Mouse (Mus musculus): Measurements from ENCODE around the gene Sergef. TPM values are rescaled to one million over a fixed set of nuclear protein-coding genes. Genes with fewer than 3 reads are reported as not detected.

Gene Sergef
- total and polyA plus RNA-seq, 2 experiments from 2014 or later: 7.5 to 7.9 TPM

DNA sequence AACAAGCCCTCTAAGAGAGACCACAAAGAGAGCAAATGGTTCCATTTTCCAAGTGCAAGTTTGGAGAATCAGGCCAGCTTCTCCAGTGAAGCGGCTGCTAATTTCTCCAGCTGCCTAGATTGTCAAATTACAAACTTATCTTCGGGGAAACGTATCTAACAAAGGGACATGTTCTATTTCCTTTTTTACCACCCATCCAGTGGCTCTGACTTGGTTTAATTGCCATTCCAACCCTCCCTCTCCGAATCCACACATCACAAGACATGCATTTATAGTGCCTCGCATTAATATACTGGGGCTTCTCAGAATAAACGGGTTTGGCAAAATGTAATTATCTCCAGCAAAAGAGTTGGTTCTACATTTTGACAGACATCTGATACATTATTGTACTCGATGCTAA, 88.4 kb downstream of the Sergef start:
- DNase-seq (ENCODE audit: low spot score) (no peak), ATAC-seq (ENCODE audit: insufficient read depth, low read depth) (no peak)
- Histone ChIP-seq H3K9me3 (replicated peaks; ENCODE audit: control insufficient read depth, low read length) (no peaks in the 10 kb centered on the region), H3K27me3 (ENCODE audit: control insufficient read depth, insufficient read depth, low read length) (no peaks in the 10 kb centered on the region), H3K27ac (ENCODE audit: low read depth) (no peak overlapping the region), H3K4me2 (ENCODE audit: low read depth, low read length) (no peak overlapping the region), H3K4me3 (ENCODE audit: low read depth, low read length) (no peak overlapping the region), H3K4me1 (ENCODE audit: control insufficient read depth, insufficient read depth) (peaks cover 7% of the 10 kb centered on the region; the same call in 1 of the 2 replicates), H3K36me3 (replicated peaks; ENCODE audit: control insufficient read depth, insufficient read depth, low read length) (no peaks in the 10 kb centered on the region), H3K9ac (replicated peaks; ENCODE audit: low read depth, low read length) (no peak overlapping the region)
- 79% methylated on average over 7 of the region's 7 CpGs for WGBS
- TF ChIP-seq CTCF (IDR thresholded peaks at IDR 0.05; ENCODE audit: low read depth) (no peak), EP300 (IDR thresholded peaks at IDR 0.05; ENCODE audit: low read depth) (no peak)

DNA sequence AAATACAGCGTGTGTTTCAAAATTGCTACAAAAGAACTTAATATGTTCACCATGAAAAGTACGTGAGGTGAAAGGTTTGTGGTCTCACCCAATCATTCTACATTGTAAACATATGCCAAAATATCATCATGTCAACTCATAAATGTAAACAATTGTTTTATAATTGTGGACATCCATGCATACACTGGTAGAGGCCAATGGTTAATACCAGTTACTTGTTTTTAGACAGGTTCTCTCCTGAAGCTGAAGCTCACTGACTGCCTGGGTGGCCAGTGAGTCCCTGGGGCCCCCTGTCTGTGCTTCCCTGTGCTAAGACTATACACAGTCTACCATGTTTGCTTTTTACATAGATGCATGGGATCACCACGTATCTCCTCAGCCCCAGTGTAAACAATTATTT, 91.5 kb downstream of the Sergef start:
- Histone ChIP-seq H3K36me3 (replicated peaks; ENCODE audit: control insufficient read depth, insufficient read depth, low read length) (no peaks in the 10 kb centered on the region), H3K4me1 (ENCODE audit: control insufficient read depth, insufficient read depth) (no peaks in the 10 kb centered on the region), H3K9me3 (replicated peaks; ENCODE audit: control insufficient read depth, low read length) (no peaks in the 10 kb centered on the region), H3K27ac (ENCODE audit: low read depth) (no peak overlapping the region), H3K4me2 (ENCODE audit: low read depth, low read length) (no peak overlapping the region), H3K27me3 (ENCODE audit: control insufficient read depth, insufficient read depth, low read length) (no peaks in the 10 kb centered on the region), H3K9ac (replicated peaks; ENCODE audit: low read depth, low read length) (no peak overlapping the region), H3K4me3 (ENCODE audit: low read depth, low read length) (no peak overlapping the region)
- WGBS: 90% methylated on average over 3 of the region's 3 CpGs
- TF ChIP-seq CTCF (IDR thresholded peaks at IDR 0.05; ENCODE audit: low read depth): no peak
- TF ChIP-seq EP300 (IDR thresholded peaks at IDR 0.05; ENCODE audit: low read depth): no peak
- ATAC-seq (ENCODE audit: insufficient read depth, low read depth) (no peak), DNase-seq (ENCODE audit: low spot score) (no peak)

DNA sequence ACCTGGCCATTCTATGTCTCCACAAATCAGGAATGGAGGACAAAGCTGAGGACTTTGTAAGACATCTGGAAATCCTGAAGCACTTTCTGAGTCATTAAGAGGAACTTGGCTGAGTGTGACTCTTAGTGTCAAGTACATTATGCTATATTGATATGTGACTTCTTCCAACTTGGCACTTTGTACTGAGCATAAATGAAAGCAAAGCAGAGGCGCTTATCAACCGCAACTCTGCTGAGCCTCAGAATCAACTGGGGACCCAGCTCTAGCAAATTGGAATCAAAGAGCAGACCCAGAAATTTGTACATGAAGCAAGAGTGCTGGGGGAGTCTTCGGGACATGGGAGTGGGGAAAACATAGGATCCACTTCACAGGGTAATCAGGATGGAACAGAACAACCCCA, 92.0 kb downstream of the Sergef start:
- 87% methylated on average over 3 of the region's 3 CpGs for WGBS
- Histone ChIP-seq H3K27me3 (ENCODE audit: control insufficient read depth, insufficient read depth, low read length) (no peaks in the 10 kb centered on the region), H3K27ac (ENCODE audit: low read depth) (no peak overlapping the region), H3K9ac (replicated peaks; ENCODE audit: low read depth, low read length) (no peak overlapping the region), H3K4me3 (ENCODE audit: low read depth, low read length) (no peak overlapping the region), H3K4me1 (ENCODE audit: control insufficient read depth, insufficient read depth) (no peaks in the 10 kb centered on the region), H3K36me3 (replicated peaks; ENCODE audit: control insufficient read depth, insufficient read depth, low read length) (no peaks in the 10 kb centered on the region), H3K4me2 (ENCODE audit: low read depth, low read length) (no peak overlapping the region), H3K9me3 (replicated peaks; ENCODE audit: control insufficient read depth, low read length) (no peaks in the 10 kb centered on the region)
- no peak for DNase-seq (ENCODE audit: low spot score)
- ATAC-seq (ENCODE audit: insufficient read depth, low read depth): no peak
- TF ChIP-seq EP300 (IDR thresholded peaks at IDR 0.05; ENCODE audit: low read depth) (no peak), CTCF (IDR thresholded peaks at IDR 0.05; ENCODE audit: low read depth) (no peak)

DNA sequence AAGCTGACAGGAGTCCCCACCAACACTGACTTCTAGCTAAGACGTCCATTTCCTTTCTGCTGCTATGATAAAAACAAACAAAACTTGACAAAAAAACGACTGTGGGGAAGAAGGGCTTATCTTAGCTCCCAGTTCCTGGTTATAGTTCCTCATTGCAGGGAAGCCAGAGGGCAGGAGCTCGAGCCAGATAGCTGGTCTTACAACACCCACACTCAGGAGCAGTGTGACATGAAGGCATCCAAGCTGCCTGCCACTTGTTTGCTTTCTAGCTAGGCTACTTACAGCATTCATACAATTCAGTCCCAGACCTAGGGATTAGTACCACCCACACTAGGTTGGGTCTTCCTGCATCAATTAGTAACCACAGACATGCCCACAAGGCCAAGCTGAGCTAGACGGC, 93.1 kb downstream of the Sergef start:
- 21% methylated on average over 4 of the region's 4 CpGs for WGBS
- DNase-seq (ENCODE audit: low spot score) (no peak), ATAC-seq (ENCODE audit: insufficient read depth, low read depth) (no peak)
- Histone ChIP-seq H3K4me2 (ENCODE audit: low read depth, low read length) (no peak overlapping the region), H3K36me3 (replicated peaks; ENCODE audit: control insufficient read depth, insufficient read depth, low read length) (no peaks in the 10 kb centered on the region), H3K9me3 (replicated peaks; ENCODE audit: control insufficient read depth, low read length) (no peaks in the 10 kb centered on the region), H3K27me3 (ENCODE audit: control insufficient read depth, insufficient read depth, low read length) (no peaks in the 10 kb centered on the region), H3K4me3 (ENCODE audit: low read depth, low read length) (no peak overlapping the region), H3K4me1 (ENCODE audit: control insufficient read depth, insufficient read depth) (no peaks in the 10 kb centered on the region), H3K9ac (replicated peaks; ENCODE audit: low read depth, low read length) (no peak overlapping the region), H3K27ac (ENCODE audit: low read depth) (no peak overlapping the region)
- TF ChIP-seq EP300 (IDR thresholded peaks at IDR 0.05; ENCODE audit: low read depth) (no peak), CTCF (IDR thresholded peaks at IDR 0.05; ENCODE audit: low read depth) (no peak)

DNA sequence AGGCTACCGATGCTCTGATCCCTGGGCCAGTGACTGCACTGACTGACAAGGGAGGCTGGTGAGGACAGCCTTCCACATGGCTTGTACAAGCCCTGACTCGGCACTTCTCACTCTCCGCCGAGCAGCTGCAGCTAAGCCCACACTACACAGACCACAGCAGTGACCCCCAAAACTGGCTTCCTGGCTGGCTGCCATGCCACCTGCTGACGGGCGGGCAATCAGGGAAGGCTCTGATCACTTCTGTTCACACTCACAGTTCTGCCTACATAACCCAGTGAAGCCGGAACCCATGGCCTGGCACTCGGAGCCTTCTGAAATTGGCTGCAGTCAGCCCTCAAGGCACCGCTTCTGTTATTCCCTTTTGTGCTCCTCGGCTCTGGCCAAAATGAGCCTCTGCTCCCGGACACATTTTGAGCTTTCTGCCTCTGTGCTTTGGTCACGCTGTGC, 95.4 kb downstream of the Sergef start:
- no peak for ATAC-seq (ENCODE audit: insufficient read depth, low read depth)
- Histone ChIP-seq H3K27ac (ENCODE audit: low read depth) (no peak overlapping the region), H3K9me3 (replicated peaks; ENCODE audit: control insufficient read depth, low read length) (no peaks in the 10 kb centered on the region), H3K9ac (replicated peaks; ENCODE audit: low read depth, low read length) (no peak overlapping the region), H3K36me3 (replicated peaks; ENCODE audit: control insufficient read depth, insufficient read depth, low read length) (no peaks in the 10 kb centered on the region), H3K27me3 (ENCODE audit: control insufficient read depth, insufficient read depth, low read length) (no peaks in the 10 kb centered on the region), H3K4me3 (ENCODE audit: low read depth, low read length) (no peak overlapping the region), H3K4me1 (ENCODE audit: control insufficient read depth, insufficient read depth) (no peaks in the 10 kb centered on the region), H3K4me2 (ENCODE audit: low read depth, low read length) (no peak overlapping the region)
- whole genome bisulfite sequencing: 79% methylated on average over 12 of the region's 12 CpGs
- TF ChIP-seq EP300 (IDR thresholded peaks at IDR 0.05; ENCODE audit: low read depth) (no peak), CTCF (IDR thresholded peaks at IDR 0.05; ENCODE audit: low read depth) (no peak)
- no peak for DNase-seq (ENCODE audit: low spot score)

DNA sequence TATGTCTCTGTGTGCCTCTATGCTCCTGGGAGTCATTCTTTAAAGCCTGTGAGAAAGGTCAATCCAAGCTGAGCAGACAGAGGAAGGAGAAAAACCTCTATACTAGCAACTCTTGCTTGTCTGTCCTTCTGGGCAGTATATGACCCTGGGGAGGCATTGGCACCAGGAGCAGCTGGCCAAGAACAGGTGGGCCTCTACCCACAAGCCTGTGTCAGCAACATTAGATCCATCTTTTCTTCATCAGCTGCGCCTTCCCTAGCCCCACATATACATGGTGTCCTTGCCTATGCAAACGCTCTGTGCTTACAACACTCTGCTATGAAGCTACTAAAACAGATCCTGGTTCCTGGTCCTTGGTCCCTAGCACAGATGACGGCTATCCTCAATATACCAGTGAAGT, 97.5 kb downstream of the Sergef start:
- no peaks in the 10 kb centered on the region for H3K27me3 ChIP-seq (ENCODE audit: control insufficient read depth, insufficient read depth, low read length)
- no peak for ATAC-seq (ENCODE audit: insufficient read depth, low read depth)
- H3K4me2 ChIP-seq (ENCODE audit: low read depth, low read length): no peak overlapping the region
- DNase-seq (ENCODE audit: low spot score): no peak
- TF ChIP-seq CTCF (IDR thresholded peaks at IDR 0.05; ENCODE audit: low read depth): no peak
- TF ChIP-seq EP300 (IDR thresholded peaks at IDR 0.05; ENCODE audit: low read depth): no peak
- no peak overlapping the region for H3K9ac ChIP-seq (replicated peaks; ENCODE audit: low read depth, low read length)
- no peak overlapping the region for H3K27ac ChIP-seq (ENCODE audit: low read depth)
- H3K9me3 ChIP-seq (replicated peaks; ENCODE audit: control insufficient read depth, low read length): no peaks in the 10 kb centered on the region
- no peaks in the 10 kb centered on the region for H3K36me3 ChIP-seq (replicated peaks; ENCODE audit: control insufficient read depth, insufficient read depth, low read length)
- H3K4me3 ChIP-seq (ENCODE audit: low read depth, low read length): no peak overlapping the region
- WGBS: 86% methylated on average over 3 of the region's 3 CpGs
- no peaks in the 10 kb centered on the region for H3K4me1 ChIP-seq (ENCODE audit: control insufficient read depth, insufficient read depth)
